Mouse (Mus musculus): ENCODE measurements around the gene Bola1.
"Not testable (repeated sequence)": the region's sequence is repeated elsewhere in the genome, so short reads cannot be mapped to it uniquely, and the experiment has no call there.

DNA sequence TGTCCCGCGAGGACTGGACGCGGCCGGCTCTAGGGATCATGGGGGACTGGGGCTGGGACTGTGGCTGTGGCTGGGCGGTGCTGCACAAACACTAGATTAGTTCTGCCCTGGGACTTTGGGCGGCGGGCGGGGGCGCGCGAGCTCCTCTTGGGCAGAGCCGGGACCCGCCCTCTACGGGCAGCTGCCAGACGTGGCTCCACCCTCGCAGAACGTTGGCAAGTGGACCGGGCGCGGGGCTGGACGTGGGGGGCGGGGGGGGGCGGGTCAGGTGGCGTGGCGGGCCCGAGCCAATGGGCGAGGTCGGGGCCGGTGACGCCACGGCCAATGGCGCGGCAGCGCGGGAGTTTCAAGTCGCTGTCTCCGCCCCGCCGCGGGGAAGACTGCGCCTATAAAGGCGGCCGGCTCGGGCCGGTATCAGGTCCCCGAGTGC, 26.9 kb upstream of the Bola1 start, which contains the start of gene Hist2h3c1:
- TF ChIP-seq CTCF (conservative IDR thresholded peaks at IDR 0.05 in 1 of 2, IDR thresholded peaks at IDR 0.05 in 1 of 2; ENCODE audit: low read depth in 2 of 2, low read length in 2 of 2); E2F4 (IDR thresholded peaks at IDR 0.05; ENCODE audit: insufficient replicate concordance, low read depth, low read length); POLR2A (IDR thresholded peaks at IDR 0.05; ENCODE audit: low read depth, low read length); MEF2A (IDR thresholded peaks at IDR 0.05; ENCODE audit: borderline replicate concordance, low read depth, low read length); TCF12 (IDR thresholded peaks at IDR 0.05; ENCODE audit: low read depth, low read length); PAX5 (IDR thresholded peaks at IDR 0.05; ENCODE audit: low read length); MYC (IDR thresholded peaks at IDR 0.05; ENCODE audit: low read depth, low read length); SMC3 (IDR thresholded peaks at IDR 0.05; ENCODE audit: low read depth, low read length); POLR2AphosphoS2 (IDR thresholded peaks at IDR 0.05; ENCODE audit: low read depth, low read length); HCFC1 (IDR thresholded peaks at IDR 0.05; ENCODE audit: low read depth, low read length): not testable (repeated sequence)

Measured in CH12.LX (cell line).